Comparison of ENCODE assay signal across 9 mouse cellular contexts in genomic region chr1:72232592-72232991, GRCm38 (mm10). TPM values are rescaled to one million over a fixed set of nuclear protein-coding genes. Genes with fewer than 3 reads are reported as not detected.
DNase-seq lines count a peak whose midpoint lies in the region; ATAC-seq and TF ChIP-seq lines count a peak whose summit lies in the region.
"Not testable (repeated sequence)": the region's sequence is repeated elsewhere in the genome, so short reads cannot be mapped to it uniquely, and the experiment has no call there.
"Had no signal": no experiment of that assay in that cellular context is flagged by ENCODE, and none has a peak within 500 bp of the region (broad histone marks: within the 10 kb centered on the region; RNA-seq: fewer than 3 reads in every experiment).

No protein-coding gene starts in this region.

- ATAC-seq in heart, postnatal 0 days (ENCODE audit: insufficient read depth, low read depth); midbrain, postnatal 0 days (ENCODE audit: low FRiP score): not testable (repeated sequence)

- H3K27ac ChIP-seq in MEL (ENCODE audit: control insufficient read depth, low read depth, low read length); heart, postnatal 0 days (ENCODE audit: low read depth); kidney, adult 2 months (ENCODE audit: insufficient read depth, low read depth, low read length); liver, adult 2 months (replicated peaks; ENCODE audit: insufficient read depth, low read depth, low read length); midbrain, postnatal 0 days (ENCODE audit: low read depth, low read length): not testable (repeated sequence)

- TF ChIP-seq EP300 in MEL (IDR thresholded peaks at IDR 0.05; ENCODE audit: low read depth in 1 of 2, low read length in 2 of 2); heart, postnatal 0 days (IDR thresholded peaks at IDR 0.05; ENCODE audit: low read depth): not testable (repeated sequence)

- not testable (repeated sequence) for H3K36me3 ChIP-seq in MEL (ENCODE audit: control insufficient read depth in 1 of 2, insufficient read depth in 2 of 2, low read length in 2 of 2); heart, postnatal 0 days (replicated peaks; ENCODE audit: control insufficient read depth, insufficient read depth, low read length); kidney, adult 2 months (ENCODE audit: control insufficient read depth, insufficient read depth, low read length); liver, adult 2 months (ENCODE audit: control insufficient read depth, insufficient read depth, low read length); midbrain, postnatal 0 days (ENCODE audit: insufficient read depth, low read length)

- not testable (repeated sequence) for H3K27me3 ChIP-seq in MEL (ENCODE audit: control insufficient read depth in 1 of 2, insufficient read depth in 2 of 2, low read length in 2 of 2); heart, postnatal 0 days (ENCODE audit: control insufficient read depth, insufficient read depth, low read length); kidney, adult 2 months (replicated peaks; ENCODE audit: control insufficient read depth, insufficient read depth, low read length); liver, adult 2 months (ENCODE audit: control insufficient read depth, insufficient read depth, low read length); midbrain, postnatal 0 days (ENCODE audit: insufficient read depth, low read length)

- H3K79me2 ChIP-seq in MEL (ENCODE audit: control insufficient read depth, insufficient read depth, low read length, poor library complexity); liver, adult 2 months (ENCODE audit: control insufficient read depth, insufficient read depth, low read length): not testable (repeated sequence)

- not testable (repeated sequence) for TF ChIP-seq RAD21 in MEL (IDR thresholded peaks at IDR 0.05; ENCODE audit: low read depth, low read length)

- peak overlapping the region in 1 of 2 experiments; percentile 10; a peak in 2 of 4 replicates for H3K4me3 ChIP-seq in MEL (ENCODE audit: control insufficient read depth in 1 of 2, insufficient read depth in 1 of 2, low read depth in 2 of 2, low read length in 2 of 2)
- H3K4me3 ChIP-seq in heart, postnatal 0 days (ENCODE audit: low read depth, low read length); kidney, adult 2 months (ENCODE audit: insufficient read depth, low read depth, low read length); liver, adult 2 months (ENCODE audit: insufficient read depth, low read depth, low read length); midbrain, postnatal 0 days (ENCODE audit: low read depth, low read length): not testable (repeated sequence)

- peak overlapping the region; percentile 1 for H3K9ac ChIP-seq in MEL (ENCODE audit: control insufficient read depth, low read depth, low read length, poor library complexity, severe bottlenecking)
- not testable (repeated sequence) for H3K9ac ChIP-seq in heart, postnatal 0 days (replicated peaks; ENCODE audit: low read depth, low read length); liver, adult 2 months (ENCODE audit: low read depth, low read length); midbrain, postnatal 0 days (replicated peaks; ENCODE audit: low read length, poor library complexity, severe bottlenecking)

- WGBS in heart, postnatal 0 days = 77% methylated on average over 10 of the region's 10 CpGs
- 73% methylated on average over 10 of the region's 10 CpGs for WGBS in kidney, adult 2 months
- 76% methylated on average over 10 of the region's 10 CpGs for WGBS in liver, adult 2 months
- 82% methylated on average over 10 of the region's 10 CpGs for WGBS in midbrain, postnatal 0 days

- not testable (repeated sequence) for H3K4me2 ChIP-seq in heart, postnatal 0 days (ENCODE audit: low read depth, low read length); midbrain, postnatal 0 days (ENCODE audit: low read depth, low read length, poor library complexity, severe bottlenecking)

- peak; percentile 34 for DNase-seq in CD4-positive, CD25-positive, alpha-beta regulatory T cell, adult 2 months (ENCODE audit: low read depth, low spot score)
- DNase-seq in MEL (ENCODE audit: low read depth, low spot score) = peak; percentile 45
- not testable (repeated sequence) for DNase-seq in brain, embryonic 14.5 days (ENCODE audit: low read depth); heart, postnatal 0 days (ENCODE audit: low spot score); kidney, adult 2 months; liver, adult 2 months (ENCODE audit: extremely low read depth, low read depth, low spot score); midbrain, postnatal 0 days (ENCODE audit: low spot score)

- peak; percentile 35 to 71 (median 55) for TF ChIP-seq CTCF in MEL (IDR thresholded peaks at IDR 0.05 in 2 of 3, conservative IDR thresholded peaks at IDR 0.05 in 1 of 3; ENCODE audit: control insufficient read depth in 1 of 3, insufficient read depth in 1 of 3, low read depth in 2 of 3, low read length in 3 of 3, poor library complexity in 1 of 3, severe bottlenecking in 1 of 3)
- TF ChIP-seq CTCF in brain, embryonic 14.5 days (IDR thresholded peaks at IDR 0.05; ENCODE audit: borderline replicate concordance, extremely low read depth, insufficient read depth, insufficient read length) = peak; percentile 23; the same call in 1 of the 2 replicates
- peak; percentile 10; the same call in 1 of the 2 replicates for TF ChIP-seq CTCF in heart, postnatal 0 days (IDR thresholded peaks at IDR 0.05; ENCODE audit: low read depth)
- TF ChIP-seq CTCF in kidney, adult 2 months (conservative IDR thresholded peaks at IDR 0.05; ENCODE audit: insufficient read depth, insufficient read length, low read depth, low read length) = 0 out of 2 replicates have a peak, but pooled peaks have one; percentile 10
- TF ChIP-seq CTCF in liver, adult 2 months (IDR thresholded peaks at IDR 0.05; ENCODE audit: low read depth, low read length) = peak; percentile 21; the same call in 1 of the 2 replicates
- TF ChIP-seq CTCF in midbrain, postnatal 0 days (IDR thresholded peaks at IDR 0.05) = peak; percentile 58

- not testable (repeated sequence) for H3K4me1 ChIP-seq in MEL (ENCODE audit: control insufficient read depth in 1 of 2, insufficient read depth in 2 of 2, low read length in 2 of 2); heart, postnatal 0 days (ENCODE audit: control insufficient read depth, insufficient read depth); kidney, adult 2 months (ENCODE audit: control insufficient read depth, insufficient read depth, low read length); liver, adult 2 months (ENCODE audit: control insufficient read depth, insufficient read depth, low read length); midbrain, postnatal 0 days (ENCODE audit: insufficient read depth, low read length)

- not testable (repeated sequence) for TF ChIP-seq POLR2A in MEL (IDR thresholded peaks at IDR 0.05; ENCODE audit: control insufficient read depth in 1 of 2, insufficient read depth in 1 of 2, low read depth in 1 of 2, low read length in 2 of 2, poor library complexity in 1 of 2); brain, embryonic 14.5 days (IDR thresholded peaks at IDR 0.05; ENCODE audit: borderline replicate concordance, extremely low read depth, insufficient read depth, insufficient read length, poor library complexity, severe bottlenecking); kidney, adult 2 months (IDR thresholded peaks at IDR 0.05; ENCODE audit: low read depth, low read length); liver, adult 2 months (IDR thresholded peaks at IDR 0.05; ENCODE audit: extremely low read depth, insufficient read depth, low read length)

- H3K9me3 ChIP-seq in MEL (replicated peaks; ENCODE audit: insufficient read depth, low read length); heart, postnatal 0 days (replicated peaks; ENCODE audit: control insufficient read depth, low read length); midbrain, postnatal 0 days (ENCODE audit: low read length): not testable (repeated sequence)

RNA-seq across cellular contexts. Expression of gene Mreg, which starts 20.5 kb away (rescaled TPM):
- total RNA-seq in MEL (2012; rRNA removed) = not detected in 2 replicates
- not detected for polyA plus RNA-seq in MEL (2012; ENCODE audit: insufficient read depth in 1 of 2, insufficient read length in 2 of 2, low read depth in 1 of 2, low replicate concordance in 2 of 2, missing spikeins in 1 of 2)
- 0.61 and 0.79 TPM in 2 replicates for polyA plus RNA-seq in brain, embryonic 14.5 days (2012; rRNA removed)
- 11.3 and 12.5 TPM in 2 replicates for total RNA-seq in heart, postnatal 0 days (2014; rRNA removed; ENCODE audit: low replicate concordance)
- polyA plus RNA-seq in heart, postnatal 0 days (2015; fragmentation: Nextera tagmentation; extraction: Ambion mirVana) = 8.6 and 9.5 TPM in 2 replicates
- 2.3 and 3.2 TPM in 2 replicates for polyA plus RNA-seq in kidney, adult 2 months (2012; rRNA removed)
- total RNA-seq in liver, adult 2 months (2014; rRNA removed) = 19.5 and 27.9 TPM in 2 replicates
- polyA plus RNA-seq in liver, adult 2 months (2012; rRNA removed) = 43.1 and 56.6 TPM in 2 replicates
- total RNA-seq in midbrain, postnatal 0 days (2014; rRNA removed) = 1.7 and 2.4 TPM in 2 replicates
- polyA plus RNA-seq in midbrain, postnatal 0 days (2015; fragmentation: Nextera tagmentation; extraction: Ambion mirVana) = 2.1 and 2.3 TPM in 2 replicates

RNA-seq across cellular contexts. Expression of gene Pecr, which starts 51.5 kb away (rescaled TPM):
- 10.4 and 10.7 TPM in 2 replicates for total RNA-seq in MEL (2012; rRNA removed)
- 10 to 100 TPM in 1 of 2 experiments, not detected in 1; 15.5 TPM for polyA plus RNA-seq in MEL (2012; ENCODE audit: insufficient read depth in 1 of 2, insufficient read length in 2 of 2, low read depth in 1 of 2, low replicate concordance in 2 of 2, missing spikeins in 1 of 2)
- polyA plus RNA-seq in brain, embryonic 14.5 days (2012; rRNA removed) = 4.5 and 5.0 TPM in 2 replicates
- 0.95 and 8.1 TPM in 2 replicates for total RNA-seq in heart, postnatal 0 days (2014; rRNA removed; ENCODE audit: low replicate concordance)
- 31.1 and 31.7 TPM in 2 replicates for polyA plus RNA-seq in heart, postnatal 0 days (2015; fragmentation: Nextera tagmentation; extraction: Ambion mirVana)
- 215 and 254 TPM in 2 replicates for polyA plus RNA-seq in kidney, adult 2 months (2012; rRNA removed)
- total RNA-seq in liver, adult 2 months (2014; rRNA removed) = 262 and 269 TPM in 2 replicates
- 228 and 250 TPM in 2 replicates for polyA plus RNA-seq in liver, adult 2 months (2012; rRNA removed)
- 0.66 and 2.7 TPM in 2 replicates for total RNA-seq in midbrain, postnatal 0 days (2014; rRNA removed)
- polyA plus RNA-seq in midbrain, postnatal 0 days (2015; fragmentation: Nextera tagmentation; extraction: Ambion mirVana) = 8.9 and 10.2 TPM in 2 replicates

RNA-seq across cellular contexts. Expression of gene Tmem169, which starts 51.6 kb away (rescaled TPM):
- total RNA-seq in MEL (2012; rRNA removed) = not detected in 2 replicates
- polyA plus RNA-seq in MEL (2012; ENCODE audit: insufficient read depth in 1 of 2, insufficient read length in 2 of 2, low read depth in 1 of 2, low replicate concordance in 2 of 2, missing spikeins in 1 of 2) = under 1 TPM in 1 of 2 experiments, not detected in 1; 0.06 TPM
- polyA plus RNA-seq in brain, embryonic 14.5 days (2012; rRNA removed) = 21.4 and 27.8 TPM in 2 replicates
- total RNA-seq in heart, postnatal 0 days (2014; rRNA removed; ENCODE audit: low replicate concordance) = not detected in 2 replicates
- 0.12 TPM in 1 of 2 replicates, not detected in the other for polyA plus RNA-seq in heart, postnatal 0 days (2015; fragmentation: Nextera tagmentation; extraction: Ambion mirVana)
- 4.2 and 5.9 TPM in 2 replicates for polyA plus RNA-seq in kidney, adult 2 months (2012; rRNA removed)
- total RNA-seq in liver, adult 2 months (2014; rRNA removed) = 0.13 and 0.18 TPM in 2 replicates
- polyA plus RNA-seq in liver, adult 2 months (2012; rRNA removed) = 0.14 and 0.16 TPM in 2 replicates
- 37.3 and 41.7 TPM in 2 replicates for total RNA-seq in midbrain, postnatal 0 days (2014; rRNA removed)
- 34.1 and 38.3 TPM in 2 replicates for polyA plus RNA-seq in midbrain, postnatal 0 days (2015; fragmentation: Nextera tagmentation; extraction: Ambion mirVana)
- total RNA-seq: gastrocnemius, postnatal 25 days; granulocyte monocyte progenitor cell, adult 5-6 weeks had no signal
